Mouse (Mus musculus): Measurements from ENCODE around the gene Oxt. TPM values are rescaled to one million over a fixed set of nuclear protein-coding genes. Genes with fewer than 3 reads are reported as not detected.
"Not testable (repeated sequence)": the region's sequence is repeated elsewhere in the genome, so short reads cannot be mapped to it uniquely, and the experiment has no call there.

Oxt gene
- total RNA-seq, 2 experiments from 2014 or later: not detected

- Histone ChIP-seq H3K27ac (peak within 1 kb of the TSS; percentile 97), H3K4me3 (peak within 1 kb of the TSS; percentile 63)
- DNase-seq (ENCODE audit: low spot score in 2 of 2): peak; percentile 93 to 95
- TF ChIP-seq CTCF (conservative IDR thresholded peaks at IDR 0.05): peak; percentile 54
These were observed 12.5 kb upstream of the Oxt start, which contains the start of gene Mrps26 for GRCm38 (mm10) chr2:130563212-130564055. Gene Mrps26 (plus strand): TSS chr2:130563742.

DNA sequence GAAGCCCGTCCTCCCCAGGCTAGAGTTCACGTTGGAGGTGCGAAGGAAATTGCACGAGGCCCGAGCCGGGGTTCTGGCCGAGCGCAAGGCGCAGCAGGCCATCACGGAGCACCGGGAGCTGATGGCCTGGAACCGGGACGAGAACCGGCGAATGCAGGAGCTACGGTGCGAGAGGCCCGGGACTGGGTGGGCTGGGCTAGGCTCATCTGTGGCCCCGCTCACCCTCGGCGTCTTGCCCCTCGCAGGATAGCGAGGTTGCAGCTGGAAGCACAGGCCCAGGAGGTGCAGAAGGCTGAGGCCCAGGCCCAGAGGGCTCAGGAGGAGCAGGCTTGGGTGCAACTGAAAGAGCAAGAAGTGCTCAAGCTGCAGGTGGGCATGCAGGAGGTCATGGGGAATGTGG is 11.9 kb upstream of the Oxt start:
- no peak for DNase-seq (ENCODE audit: low spot score in 2 of 2)
- no peak for TF ChIP-seq CTCF (conservative IDR thresholded peaks at IDR 0.05)
- Histone ChIP-seq H3K27ac (peak overlapping the region; percentile 97), H3K4me3 (peak overlapping the region; percentile 63)

GRCm38 (mm10) chr2:130564983-130565382 is 11.0 kb upstream of the Oxt start:
- peak; percentile 38 to 59 for DNase-seq (ENCODE audit: low spot score in 2 of 2)
- Histone ChIP-seq H3K27ac (peak overlapping the region; percentile 97; the same call in 1 of the 2 replicates), H3K4me3 (peak overlapping the region; percentile 63)
- no peak for TF ChIP-seq CTCF (conservative IDR thresholded peaks at IDR 0.05)

DNA sequence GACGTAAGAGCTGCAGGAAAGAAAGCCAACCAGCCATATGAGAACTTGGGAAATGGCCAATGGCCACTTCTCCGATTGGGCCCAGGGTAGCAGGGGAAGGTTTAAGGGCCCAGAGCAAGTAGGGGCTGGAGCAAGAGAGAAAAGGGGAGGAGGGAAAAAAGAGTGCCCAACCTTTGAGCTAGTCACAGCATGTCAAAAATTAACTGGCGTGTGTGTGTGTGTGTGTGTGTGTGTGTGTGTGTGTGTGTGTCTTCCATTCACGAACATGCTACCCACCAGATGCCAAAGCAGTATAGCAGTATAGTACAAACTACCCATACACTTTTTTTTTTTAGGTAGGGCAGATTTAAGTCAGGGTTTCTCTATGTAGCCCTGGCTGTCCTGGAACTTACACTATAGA is 7.1 kb upstream of the Oxt start:
- no peak for DNase-seq (ENCODE audit: low spot score in 2 of 2)
- H3K4me3 ChIP-seq: no peak overlapping the region
- TF ChIP-seq CTCF (conservative IDR thresholded peaks at IDR 0.05): no peak
- H3K27ac ChIP-seq: no peak overlapping the region

DNA sequence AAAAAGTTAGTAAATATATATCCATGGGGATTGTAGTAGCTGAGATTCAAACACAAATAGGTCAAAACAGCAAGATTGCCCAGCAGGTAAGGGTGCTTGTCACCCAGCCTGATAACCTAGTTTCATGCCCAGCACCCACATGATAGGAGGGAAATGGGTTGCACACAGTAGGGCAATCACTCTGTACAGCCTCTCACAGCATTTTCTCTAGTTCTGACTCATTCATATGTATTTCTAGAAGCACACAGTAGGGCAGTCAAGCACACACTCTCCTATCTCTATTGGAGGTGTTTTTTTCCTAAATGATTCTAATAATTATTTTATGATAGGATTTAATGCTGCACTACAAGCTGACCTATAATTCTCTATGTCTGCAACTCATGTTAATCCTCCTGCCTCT is 6.0 kb upstream of the Oxt start:
- H3K27ac ChIP-seq: no peak overlapping the region
- no peak overlapping the region for H3K4me3 ChIP-seq
- TF ChIP-seq CTCF (conservative IDR thresholded peaks at IDR 0.05): no peak
- DNase-seq (ENCODE audit: low spot score in 2 of 2): no peak

DNA sequence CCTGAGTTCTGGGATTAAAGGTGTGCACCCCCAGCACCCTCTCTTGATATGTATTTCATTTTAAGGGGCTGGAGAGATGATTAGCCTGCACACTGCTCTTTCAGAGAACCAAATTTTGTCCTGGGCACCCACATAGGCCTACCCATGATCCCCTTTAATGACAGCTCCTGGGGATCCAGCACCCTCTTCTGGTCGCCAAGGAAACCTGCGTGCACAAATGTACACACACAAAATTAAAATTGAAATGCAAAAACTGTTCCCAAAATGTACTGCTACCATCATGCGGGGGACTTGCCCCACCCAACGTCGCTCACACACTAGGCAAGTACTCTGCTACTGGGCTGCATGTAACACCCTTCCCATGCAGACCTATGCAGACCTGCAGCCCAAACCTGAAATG is 1.0 kb upstream of the Oxt start:
- H3K27ac ChIP-seq: no peak overlapping the region
- no peak overlapping the region for H3K4me3 ChIP-seq
- no peak for DNase-seq (ENCODE audit: low spot score in 2 of 2)
- peak; percentile 28 for TF ChIP-seq CTCF (conservative IDR thresholded peaks at IDR 0.05)

DNA sequence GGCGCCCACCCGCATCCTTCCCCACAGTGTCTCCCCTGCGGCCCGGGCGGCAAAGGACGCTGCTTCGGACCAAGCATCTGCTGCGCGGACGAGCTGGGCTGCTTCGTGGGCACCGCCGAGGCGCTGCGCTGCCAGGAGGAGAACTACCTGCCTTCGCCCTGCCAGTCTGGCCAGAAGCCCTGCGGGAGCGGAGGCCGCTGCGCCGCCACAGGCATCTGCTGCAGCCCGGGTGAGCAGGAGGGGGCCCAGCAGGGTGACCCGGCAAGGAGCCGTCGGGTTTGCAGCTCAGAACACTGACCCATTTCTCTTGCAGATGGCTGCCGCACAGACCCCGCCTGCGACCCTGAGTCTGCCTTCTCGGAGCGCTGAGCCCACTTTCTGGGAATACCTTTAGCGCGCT is 591 bp downstream of the Oxt start:
- not testable (repeated sequence) for DNase-seq (ENCODE audit: low spot score in 2 of 2); H3K27ac ChIP-seq
- peak overlapping the region; percentile 34; the same call in 1 of the 2 replicates for H3K4me3 ChIP-seq

- H3K4me3 ChIP-seq: no peak overlapping the region
- no peak for TF ChIP-seq CTCF (conservative IDR thresholded peaks at IDR 0.05)
- no peak for DNase-seq (ENCODE audit: low spot score in 2 of 2)
- no peak overlapping the region for H3K27ac ChIP-seq
These were observed 1.0 kb downstream of the Oxt start for GRCm38 (mm10) chr2:130577021-130577420.

- DNase-seq (ENCODE audit: low spot score in 2 of 2): no peak
These were observed 1.7 kb downstream of the Oxt start for GRCm38 (mm10) chr2:130577632-130578031.

GRCm38 (mm10) chr2:130578148-130578547 is 2.2 kb downstream of the Oxt start:
- TF ChIP-seq CTCF (conservative IDR thresholded peaks at IDR 0.05): peak; percentile 76

More at GRCm38 (mm10) chr2:130577632-130578031, 1.7 kb downstream of the Oxt start:
- no peak overlapping the region for H3K4me3 ChIP-seq
- no peak overlapping the region for H3K27ac ChIP-seq
- TF ChIP-seq CTCF (conservative IDR thresholded peaks at IDR 0.05): no peak

GRCm38 (mm10) chr2:130579791-130580190 is 3.8 kb downstream of the Oxt start:
- TF ChIP-seq CTCF (conservative IDR thresholded peaks at IDR 0.05): no peak
- no peak overlapping the region for H3K4me3 ChIP-seq
- DNase-seq (ENCODE audit: low spot score in 2 of 2): no peak
- H3K27ac ChIP-seq: no peak overlapping the region

More at GRCm38 (mm10) chr2:130578148-130578547, 2.2 kb downstream of the Oxt start:
- Histone ChIP-seq H3K4me3 (no peak overlapping the region), H3K27ac (no peak overlapping the region)
- DNase-seq (ENCODE audit: low spot score in 2 of 2): peak; percentile 32 to 85

DNA sequence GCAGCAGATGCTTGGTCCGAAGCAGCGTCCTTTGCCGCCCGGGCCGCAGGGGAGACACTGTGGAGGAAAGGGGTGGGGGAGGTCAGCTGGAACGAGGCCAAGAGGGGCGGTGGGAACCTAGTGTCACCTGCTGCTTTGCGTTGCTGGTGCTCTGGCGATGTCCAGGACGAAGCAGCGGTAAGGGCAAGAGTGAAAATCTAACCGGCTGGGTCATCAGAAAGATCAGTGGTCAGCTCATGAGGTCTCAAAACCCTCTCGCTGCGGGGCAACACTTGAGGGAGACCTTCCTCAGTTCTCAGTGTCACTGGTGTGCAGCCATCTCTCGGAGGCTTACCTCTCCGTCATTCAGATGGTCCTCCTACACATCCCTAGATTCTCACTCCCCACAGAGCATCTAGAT is 5.2 kb downstream of the Oxt start:
- Histone ChIP-seq H3K27ac (no peak overlapping the region), H3K4me3 (peak overlapping the region; percentile 20; the same call in 1 of the 2 replicates)
- no peak for TF ChIP-seq CTCF (conservative IDR thresholded peaks at IDR 0.05)
- no peak for DNase-seq (ENCODE audit: low spot score in 2 of 2)

DNA sequence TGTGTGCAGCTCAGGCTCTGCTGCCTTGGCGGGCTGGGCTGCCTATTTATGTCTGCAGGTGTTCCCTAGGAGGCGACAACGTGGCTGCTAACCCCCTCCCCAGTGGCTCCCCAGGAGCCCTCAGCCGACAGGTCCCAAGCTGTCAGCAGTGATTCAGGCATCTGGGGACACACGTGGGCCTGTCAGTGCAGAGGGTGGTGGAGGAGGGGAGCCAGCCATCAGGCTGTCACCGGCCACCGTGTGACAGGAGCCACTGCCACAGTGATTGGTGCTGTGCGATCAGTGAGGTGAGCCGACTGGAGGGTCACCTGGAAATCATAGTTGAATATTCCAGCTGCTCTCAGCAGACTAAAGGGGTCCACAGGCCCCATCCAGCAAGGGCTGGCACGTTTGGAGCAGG is 6.6 kb downstream of the Oxt start, which contains the start of gene Avp:
Gene Avp, minus strand, starts transcription at position 3 of the 400 bp plus-strand sequence.
- no peak for TF ChIP-seq CTCF (conservative IDR thresholded peaks at IDR 0.05)

More for the DNA sequence above, 6.6 kb downstream of the Oxt start, which contains the start of gene Avp:
- no peak for DNase-seq (ENCODE audit: low spot score in 2 of 2)
- H3K4me3 ChIP-seq: no peak within 1 kb of the TSS
- no peak within 1 kb of the TSS for H3K27ac ChIP-seq
